Mouse (Mus musculus) adrenal gland (tissue): ENCODE results near the gene Rph3al.

Source experiments
- intact Hi-C: fragments of 180-260 bp; cut with DNase I; formaldehyde crosslinking; loops from one replicate; pipeline ENCODE4 v1.15.1; 2025

Gene Rph3al

DNA sequence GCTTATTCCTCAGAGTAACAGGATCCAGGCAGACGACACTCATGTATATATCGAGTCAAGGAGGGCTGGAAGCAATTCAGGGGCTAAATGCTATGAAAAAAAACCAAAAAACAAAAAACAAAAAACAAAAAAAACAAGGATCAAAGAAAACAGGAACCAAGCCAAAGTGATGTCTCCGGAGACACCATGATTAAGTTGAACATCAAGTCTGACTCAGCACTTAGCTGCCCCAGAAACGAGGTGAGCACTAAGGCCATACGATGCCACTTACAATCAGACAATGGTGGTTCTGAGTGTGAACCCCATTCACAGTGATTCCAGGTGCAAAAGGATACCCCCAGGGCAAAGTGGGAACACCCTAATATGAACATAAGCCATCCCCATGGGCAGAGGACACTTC is 13.7 kb upstream of the Rph3al start:
- intact Hi-C loops: no loop called here

DNA sequence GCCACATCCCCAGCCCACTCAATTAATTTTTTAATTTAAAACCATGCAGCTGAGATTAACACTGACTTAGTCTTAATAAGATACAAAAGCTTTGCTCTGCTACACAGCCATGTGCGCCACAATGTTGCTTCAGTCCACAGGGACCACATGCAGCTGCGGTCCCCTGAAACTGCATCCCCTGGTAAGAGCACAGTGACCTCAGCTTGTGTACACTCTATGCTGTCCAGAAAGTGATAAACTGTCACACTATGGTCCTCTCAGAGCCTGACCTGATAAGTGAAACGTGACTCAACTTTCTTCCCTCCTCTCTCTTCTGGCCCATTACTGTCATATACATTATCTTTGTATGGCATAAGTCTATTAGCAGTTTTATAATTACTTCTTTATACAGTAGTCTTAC is 12.2 kb upstream of the Rph3al start:
- intact Hi-C loops: no loop called here

DNA sequence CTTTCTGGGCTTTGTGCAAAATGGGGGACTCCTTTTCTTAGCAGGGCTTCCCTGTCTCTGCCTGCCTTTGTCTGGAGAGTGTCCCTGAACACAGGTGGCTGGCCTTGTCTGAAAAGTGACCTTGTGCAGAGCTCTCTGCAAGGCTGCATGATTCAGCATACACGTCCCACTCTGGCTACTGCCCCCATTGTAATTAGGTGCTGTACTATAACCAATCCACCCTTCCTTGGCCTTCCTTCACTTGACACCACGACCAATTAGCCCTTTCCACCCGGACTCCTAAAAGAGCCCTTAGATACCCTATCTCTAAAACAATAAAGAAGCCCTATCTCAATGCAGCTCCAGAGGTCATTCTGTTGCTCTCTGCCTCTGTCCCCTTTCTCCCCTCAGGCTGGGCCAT is 10.6 kb upstream of the Rph3al start:
- intact Hi-C loops: no loop called here

DNA sequence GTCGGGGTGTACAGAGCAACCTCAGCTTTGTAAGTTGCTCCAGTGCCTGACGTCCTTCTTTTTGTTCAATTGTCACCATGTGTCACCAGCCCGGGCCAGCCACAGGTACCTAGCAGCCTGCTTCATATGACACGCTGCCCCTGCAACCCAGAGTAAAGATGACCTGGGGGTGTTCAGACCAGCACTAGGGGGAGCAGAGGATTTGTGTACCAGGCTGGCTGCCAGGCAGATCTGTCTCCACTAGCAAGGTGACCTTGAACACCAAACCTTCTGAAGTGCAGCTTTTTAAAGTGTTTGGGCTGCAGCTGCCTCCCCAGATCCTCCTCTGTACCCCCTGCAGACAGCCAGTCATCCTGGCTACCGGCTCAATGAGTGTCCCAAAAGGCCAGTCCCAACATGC is 9.0 kb upstream of the Rph3al start:
- intact Hi-C loops: no loop called here

DNA sequence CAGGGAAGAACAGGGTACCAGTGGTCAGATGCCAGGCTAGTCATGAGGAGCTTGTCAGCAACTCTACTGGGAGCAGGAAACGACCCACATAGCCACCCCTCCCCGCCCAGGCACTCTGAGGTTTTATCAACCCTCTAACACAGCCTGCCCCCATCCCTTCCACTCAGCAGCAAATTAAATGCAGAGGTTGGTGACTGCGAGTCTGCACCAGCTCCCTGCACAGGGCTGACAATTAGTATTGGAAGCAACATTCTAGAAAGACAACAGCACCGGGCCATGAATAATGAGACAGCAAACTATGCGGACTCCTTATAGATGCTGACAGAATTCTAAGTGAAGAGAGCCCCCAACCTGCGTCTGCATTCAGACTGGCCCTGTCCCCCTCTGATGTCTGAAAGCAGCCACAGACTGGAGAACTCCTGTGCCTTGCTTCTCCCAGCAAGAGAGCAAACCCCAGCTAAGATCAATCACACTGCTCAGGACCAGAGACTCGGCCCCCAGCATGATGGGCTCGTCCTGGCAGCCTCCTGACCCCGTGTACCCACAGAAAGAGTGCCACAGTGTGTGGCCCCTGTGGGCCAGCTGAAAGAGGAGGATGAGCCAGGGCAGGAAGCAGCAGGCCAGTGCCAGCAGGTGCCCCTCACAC is 7.7 kb upstream of the Rph3al start:
- intact Hi-C loops: no loop called here

DNA sequence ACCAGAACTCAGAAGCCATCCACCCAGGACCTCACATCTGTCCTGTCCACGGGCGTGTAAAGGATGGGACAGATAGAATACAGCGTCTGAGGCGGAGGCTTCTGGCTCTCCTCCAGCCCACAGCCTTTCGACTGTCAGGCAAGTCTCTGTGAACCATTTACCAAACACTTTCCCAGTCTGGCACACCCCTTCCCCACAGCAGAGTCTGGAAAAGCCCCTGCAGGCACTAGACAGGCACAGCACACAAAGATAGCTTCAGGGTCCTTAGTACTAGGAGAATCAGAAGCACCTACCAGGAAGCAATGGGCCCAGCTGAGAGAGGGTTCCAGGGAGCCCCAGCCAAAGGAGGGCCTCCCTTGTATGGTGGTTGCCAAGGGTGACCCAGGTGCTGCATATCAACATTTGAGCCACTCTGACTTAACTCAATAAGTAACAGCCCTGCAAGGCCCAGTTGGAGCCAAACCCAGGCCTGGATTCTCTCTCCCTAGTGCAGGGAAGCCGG is 808 bp downstream of the Rph3al start:
- intact Hi-C loops: no loop called here

DNA sequence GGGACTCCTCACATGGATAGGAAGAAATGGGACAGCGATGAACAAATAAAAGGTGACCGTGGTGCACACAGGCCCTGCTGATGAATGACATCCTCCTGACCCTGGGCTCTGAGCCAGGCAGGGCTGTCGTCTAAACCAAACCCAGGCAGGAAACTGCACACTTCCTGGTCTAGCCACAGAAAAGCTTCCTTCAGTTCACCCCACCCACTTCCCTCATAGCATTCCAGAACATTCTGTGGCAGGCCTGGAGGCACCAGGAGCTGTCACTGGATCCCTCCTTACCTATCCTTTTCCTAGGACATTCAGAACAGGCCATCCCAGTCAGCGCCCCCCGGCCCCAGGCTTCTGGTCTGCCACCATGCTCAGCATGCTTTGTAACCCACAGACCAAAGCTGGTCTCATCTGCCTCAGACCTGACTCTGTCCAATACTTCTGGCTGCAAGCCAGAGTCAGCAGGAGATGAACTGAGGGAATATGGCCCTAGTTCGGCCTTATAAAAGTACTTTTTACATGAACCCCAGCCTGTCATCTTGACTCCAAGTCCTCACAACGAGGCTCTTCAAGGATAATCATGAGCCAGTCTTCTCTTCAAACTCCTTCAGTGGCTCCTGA is 2.3 kb downstream of the Rph3al start:
- intact Hi-C loops: no loop called here

DNA sequence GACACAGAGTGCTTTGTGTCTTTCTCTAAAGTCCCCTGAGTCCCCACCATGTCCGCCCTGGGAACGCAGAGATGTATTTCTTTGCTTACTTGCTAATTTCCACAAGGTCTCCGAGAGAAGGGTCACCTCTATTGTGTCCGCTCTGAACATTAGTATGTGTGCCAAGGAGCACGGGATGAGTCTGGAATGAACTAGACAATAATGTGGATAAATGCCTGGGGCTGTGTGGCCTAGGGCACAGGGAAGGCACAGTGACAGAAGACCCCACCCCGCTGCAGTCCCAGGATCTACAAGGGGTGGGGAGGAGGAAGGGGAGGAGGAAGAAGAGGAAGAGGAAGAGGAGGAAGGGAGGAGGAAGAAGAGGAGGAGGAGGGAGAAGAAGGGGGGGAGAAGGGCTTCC is 3.8 kb downstream of the Rph3al start:
- intact Hi-C loops: no loop called here

DNA sequence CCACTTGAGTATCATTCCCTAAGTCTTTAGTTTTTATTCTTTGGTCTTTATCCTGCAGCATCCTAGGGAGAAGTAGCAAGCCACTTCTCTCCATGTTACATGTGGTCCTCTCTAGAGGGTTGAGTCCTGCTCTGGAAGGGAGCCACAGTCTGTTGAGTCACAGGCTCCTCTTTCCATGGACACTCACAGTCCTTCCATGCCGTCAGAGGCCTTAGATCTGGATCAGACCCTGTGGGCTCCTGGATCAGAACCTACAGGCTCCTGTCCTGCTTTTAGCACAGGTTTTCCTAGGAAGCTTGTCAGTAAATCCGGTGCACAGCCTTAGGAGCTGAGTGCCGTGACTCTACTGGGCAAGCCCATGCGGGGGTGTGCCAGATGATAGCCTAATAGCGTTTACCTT is 4.9 kb downstream of the Rph3al start:
- intact Hi-C loops: no loop called here

DNA sequence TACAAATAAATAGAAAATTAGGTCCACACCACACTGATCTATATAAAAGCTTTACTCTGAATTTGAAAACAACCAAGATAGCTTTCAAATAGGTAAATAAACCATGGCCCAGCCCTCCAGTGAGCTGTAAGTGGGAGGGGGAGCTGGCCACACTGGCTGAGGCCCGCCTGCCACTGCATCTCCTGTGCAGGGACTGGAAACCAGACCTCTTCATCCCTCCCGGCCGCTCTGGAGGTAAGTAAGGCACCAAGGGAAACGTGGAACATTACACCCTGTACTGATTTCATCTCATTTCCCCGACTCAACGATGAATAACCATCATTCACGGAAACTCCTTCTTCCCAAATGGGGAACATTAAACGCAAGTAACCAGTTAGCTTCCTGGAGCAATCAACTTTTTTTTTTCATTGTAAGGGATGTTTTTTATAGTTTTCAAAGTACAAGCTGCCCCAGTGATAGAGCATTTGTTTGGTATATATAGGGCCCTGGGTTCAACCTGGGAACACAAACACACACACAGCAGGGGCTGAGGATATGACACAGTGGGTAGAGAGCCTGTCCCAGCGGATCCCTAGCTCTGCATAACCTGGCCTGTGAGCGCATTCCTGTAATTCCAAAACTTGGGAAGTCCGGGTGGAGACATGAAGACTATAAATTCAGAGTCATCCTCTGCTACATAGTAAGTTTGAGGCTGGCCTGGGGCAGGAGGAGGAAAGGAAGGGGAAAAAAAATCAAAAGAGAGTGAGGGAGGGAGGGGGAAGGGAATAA is 7.1 kb downstream of the Rph3al start:
- intact Hi-C loops: no loop called here

DNA sequence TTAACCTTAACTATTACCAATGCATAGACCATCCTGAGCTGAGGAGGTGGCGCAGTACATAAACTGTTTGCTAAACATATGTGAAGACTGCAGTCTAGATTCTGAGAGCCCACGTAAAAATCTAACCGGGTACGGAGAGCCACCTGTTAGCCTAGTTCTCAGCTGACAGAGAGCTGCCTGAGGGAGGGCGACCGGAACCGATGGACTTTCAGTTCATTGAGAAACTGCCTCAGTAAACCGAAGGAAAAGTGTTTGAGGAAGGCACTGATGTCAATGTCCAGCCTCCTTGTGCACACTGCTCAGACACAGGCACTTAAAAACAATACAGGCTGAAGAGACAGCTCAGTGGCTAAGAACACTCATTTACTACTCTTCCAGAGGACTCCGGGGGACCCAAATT is 8.0 kb downstream of the Rph3al start:
- intact Hi-C loops: no loop called here

DNA sequence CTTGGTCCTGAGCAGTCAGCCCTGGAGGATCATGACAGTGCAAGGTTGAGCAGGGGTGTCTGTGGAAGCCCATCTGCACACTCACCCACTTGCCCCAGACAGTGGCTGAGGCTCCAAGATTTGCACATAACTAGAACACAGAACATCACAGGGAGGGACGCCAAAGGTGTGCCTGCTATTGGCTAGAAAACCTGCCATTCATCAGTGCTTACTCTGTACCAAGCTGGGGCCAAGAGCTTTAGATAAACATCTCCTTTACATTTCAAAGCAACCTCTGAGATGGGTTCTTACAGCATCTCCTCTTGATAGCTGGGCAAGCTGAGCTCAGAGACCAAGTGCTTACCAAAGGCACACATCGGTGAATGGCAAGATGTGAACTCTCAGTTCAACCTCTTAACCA is 10.3 kb downstream of the Rph3al start:
- intact Hi-C loops: no loop called here

DNA sequence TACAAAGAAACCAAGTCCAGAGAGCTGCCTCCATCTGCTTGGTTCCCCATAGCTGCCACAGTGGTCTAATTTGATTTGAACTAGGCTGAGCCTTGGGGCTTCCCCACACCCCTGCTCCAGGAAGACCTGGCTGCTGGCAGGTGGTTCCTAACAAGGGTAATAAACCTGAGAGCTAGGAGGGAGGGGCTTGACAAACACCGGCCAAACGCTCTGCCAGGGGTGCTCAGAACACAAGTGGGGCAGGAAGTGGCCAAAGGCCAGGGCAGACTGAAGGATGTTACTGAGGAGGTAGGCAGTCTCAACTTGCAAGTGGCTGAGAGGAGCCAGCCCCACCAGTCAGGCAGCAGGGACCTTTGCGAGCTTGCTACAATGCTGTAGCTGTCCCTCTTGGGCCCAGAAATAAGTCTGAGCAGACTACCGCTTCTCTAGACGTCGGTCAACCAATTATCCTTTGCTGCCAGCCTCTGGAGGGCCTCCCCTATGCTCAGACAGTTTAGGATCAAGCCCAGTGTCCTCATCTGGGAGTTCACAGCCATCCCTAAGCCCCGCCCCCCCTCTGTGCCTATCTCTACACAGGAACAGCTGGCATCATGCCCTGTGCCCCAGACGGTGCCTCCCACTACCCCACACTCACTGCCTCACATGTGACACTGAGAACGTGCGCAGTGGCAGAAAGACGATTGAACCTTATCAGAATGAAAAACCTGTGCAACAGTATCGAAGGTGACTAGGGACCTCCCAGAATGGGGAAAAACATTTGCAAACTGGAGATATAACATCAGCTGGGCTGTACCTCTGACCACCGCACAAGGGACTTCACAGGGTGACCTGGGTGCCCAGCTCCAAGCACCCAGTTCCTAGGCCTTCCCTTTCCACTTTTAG is 11.6 kb downstream of the Rph3al start:
- intact Hi-C loops: no loop called here

DNA sequence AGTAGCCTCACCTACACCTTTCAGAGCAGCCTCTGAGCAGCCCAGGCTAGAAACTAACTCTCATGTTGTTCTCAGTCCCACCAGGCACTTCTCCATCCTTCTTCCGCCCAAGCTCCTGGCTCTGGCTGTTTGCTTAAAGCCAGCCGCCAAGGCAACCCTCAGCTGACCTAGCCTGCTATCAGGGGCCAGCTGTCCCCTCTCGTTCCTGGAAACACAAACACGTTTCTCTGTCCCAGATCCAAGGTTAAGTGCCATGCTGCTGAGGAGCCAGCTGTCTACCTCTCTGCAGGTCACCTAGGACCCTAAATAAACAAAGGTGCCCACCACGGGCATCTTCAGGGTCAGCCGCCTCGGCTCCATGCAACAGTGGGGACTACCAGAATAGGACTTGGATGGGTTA is 12.4 kb downstream of the Rph3al start:
- intact Hi-C loops: no loop called here

DNA sequence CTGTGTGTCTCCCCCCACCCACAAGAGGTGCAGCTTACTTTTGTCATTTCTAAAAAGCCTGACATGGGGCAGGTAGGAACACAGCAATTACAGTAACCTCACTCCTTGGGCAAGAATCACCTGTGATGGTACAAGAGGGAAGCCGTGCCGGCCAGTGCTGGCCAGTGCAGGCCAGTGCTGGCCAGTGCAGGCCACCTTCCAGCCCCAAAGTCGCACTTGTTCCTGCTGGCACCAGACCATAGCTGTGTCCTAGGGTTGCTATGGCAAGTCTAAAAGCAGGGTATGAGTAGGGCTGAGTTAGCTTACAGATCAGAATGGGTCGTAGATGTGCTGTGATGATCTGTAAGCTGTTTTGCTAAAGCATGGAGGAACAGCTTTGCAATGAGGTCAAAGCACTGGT is 15.5 kb downstream of the Rph3al start:
- intact Hi-C loops: no loop called here

DNA sequence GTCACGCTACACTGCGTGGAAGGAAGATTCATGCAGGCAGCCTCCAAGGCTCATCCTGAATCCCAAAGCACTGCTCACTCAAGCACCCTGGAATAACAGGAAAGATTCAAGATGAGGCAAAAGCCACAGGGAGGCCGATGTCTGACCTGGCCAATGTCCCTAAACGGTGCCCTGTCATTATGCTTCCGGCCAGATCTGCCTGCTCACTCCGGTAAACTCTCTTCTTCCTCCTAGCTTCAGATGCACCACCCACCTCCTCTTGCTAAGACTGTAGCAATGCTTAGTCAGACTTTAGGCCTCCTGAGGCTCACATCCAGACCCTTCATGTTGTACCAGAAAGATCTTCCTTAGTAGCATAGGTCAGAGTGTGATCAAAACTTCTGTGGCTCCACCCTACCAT is 19.1 kb downstream of the Rph3al start:
- intact Hi-C loops: no loop called here

DNA sequence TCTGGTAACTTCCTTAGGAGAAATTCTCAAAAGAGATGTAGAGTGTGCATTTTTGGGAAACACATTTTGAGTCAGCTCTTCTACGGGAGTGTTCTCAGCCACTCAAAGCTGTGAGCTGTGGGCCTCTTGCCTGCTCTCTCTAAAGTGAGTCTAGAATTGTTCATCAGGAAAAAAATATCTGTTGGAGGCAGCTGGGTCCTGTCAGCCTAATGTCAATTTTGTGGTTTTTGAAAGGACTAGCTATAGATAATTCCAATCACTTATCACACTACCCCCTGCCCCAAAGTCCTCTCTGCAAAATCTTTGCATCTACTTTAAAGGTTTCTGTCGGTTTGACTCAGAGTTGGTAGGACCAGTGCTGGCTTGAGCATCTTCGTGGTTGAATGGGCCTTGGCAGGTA is 20.9 kb downstream of the Rph3al start:
- intact Hi-C loops: no loop called here

DNA sequence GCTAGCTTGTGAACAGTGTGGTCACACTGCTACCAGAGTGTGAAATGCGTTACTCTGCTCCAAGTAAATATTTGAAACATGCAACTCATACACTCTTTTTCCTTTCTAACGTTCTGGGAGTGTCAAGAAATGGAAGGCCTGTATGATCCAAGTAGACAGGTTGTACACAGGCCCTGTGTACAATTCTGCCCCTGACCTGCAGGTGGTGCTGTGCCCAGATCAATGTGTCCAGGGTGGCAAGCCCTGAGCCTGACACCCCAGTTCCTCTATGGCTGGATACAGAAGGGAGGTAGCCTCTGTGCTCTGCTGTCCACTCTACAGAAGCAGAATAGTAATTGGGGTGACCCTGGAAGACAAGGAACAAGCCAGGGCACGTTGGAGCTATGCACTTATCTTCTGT is 24.3 kb downstream of the Rph3al start:
- intact Hi-C loops: loop anchor here (1.0 to 5.0 kb wide), 2 partner anchors 53 to 253 kb away; no protein-coding TSS in a partner anchor

DNA sequence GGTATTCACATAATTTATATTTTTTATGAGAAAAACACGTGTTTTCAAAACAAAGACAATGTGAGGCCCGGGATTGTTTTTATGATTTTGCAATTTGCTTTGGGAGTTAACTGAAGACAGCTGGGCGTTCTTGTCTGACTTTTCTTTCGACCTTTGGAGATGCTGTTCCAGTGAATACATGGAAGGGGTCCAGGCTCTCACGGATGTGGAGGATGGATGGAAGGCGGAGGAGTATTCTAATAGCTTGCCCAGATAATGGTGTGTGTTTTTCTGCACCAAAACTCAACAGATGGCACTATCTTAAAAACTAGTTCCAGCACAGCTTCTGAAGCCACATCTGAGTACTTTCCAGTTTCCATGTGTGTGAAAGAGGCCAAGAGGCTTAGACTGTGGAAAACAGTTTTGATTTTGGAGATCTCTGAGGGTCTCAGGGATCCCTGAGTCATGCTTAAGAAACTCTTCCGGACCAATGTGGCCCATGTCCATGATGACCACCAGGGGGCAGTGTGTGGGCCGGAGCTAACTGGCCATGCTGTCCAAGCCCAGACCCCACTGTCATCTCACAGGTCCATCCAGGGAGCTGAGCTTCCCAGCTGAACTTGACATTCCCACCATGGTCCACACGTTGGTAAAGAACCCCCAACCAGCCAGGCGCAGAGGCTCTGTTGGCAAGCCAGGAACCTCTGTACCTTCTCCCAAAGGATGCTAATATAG is 25.1 kb downstream of the Rph3al start:
- intact Hi-C loops: loop anchor here (5.0 kb wide), 1 partner anchor 254 kb away; no protein-coding TSS in a partner anchor

DNA sequence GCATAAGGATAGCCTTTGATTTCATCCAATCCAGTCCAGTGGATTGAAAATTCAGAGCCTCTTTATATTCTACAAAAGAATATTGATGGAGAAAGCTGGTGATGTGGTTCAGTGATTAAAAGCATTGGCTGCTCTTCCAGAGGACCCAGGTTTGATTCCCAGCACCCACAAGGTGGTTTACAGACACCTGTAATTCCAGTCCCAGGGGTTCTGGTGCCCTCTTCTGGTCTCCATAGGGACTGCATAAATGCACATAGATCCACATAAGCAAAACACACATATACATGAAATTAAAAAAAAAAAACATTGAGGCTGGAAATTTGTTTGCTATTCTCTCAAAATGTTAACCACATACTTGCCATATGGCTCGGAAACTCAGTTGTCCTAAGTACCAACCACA is 26.3 kb downstream of the Rph3al start:
- intact Hi-C loops: loop anchor here (5.0 kb wide), 1 partner anchor 255 kb away; no protein-coding TSS in a partner anchor
